Mouse (Mus musculus) forebrain, embryonic 15.5 days (tissue): ENCODE measurements around the gene Ahdc1. TPM values are rescaled to one million over a fixed set of nuclear protein-coding genes. Genes with fewer than 3 reads are reported as not detected.

Experiments
- ATAC-seq: fragments of 200-750 bp; cut with Nextera tagmentation; replicated peaks from 2 replicates; pipeline ENCODE4 v1.8.0; 2017; ENCODE audit warnings: mild to moderate bottlenecking, moderate TSS enrichment, moderate library complexity
- H3K27ac ChIP-seq: fragments of 300-500 bp; sonication (generic); replicated peaks from 2 replicates; pipeline ENCODE4 v1.5.1; 2015; ENCODE audit warnings: mild to moderate bottlenecking, inconsistent platforms
- H3K27me3 ChIP-seq: fragments of 300-500 bp; sonication (generic); 2 replicates; pipeline ENCODE4 v1.6.1; 2015; ENCODE audit warnings: inconsistent platforms
- H3K36me3 ChIP-seq: fragments of 300-500 bp; sonication (generic); 2 replicates; pipeline ENCODE4 v1.6.1; 2015; ENCODE audit warnings: mild to moderate bottlenecking, inconsistent platforms
- H3K4me1 ChIP-seq: fragments of 300-500 bp; sonication (generic); 2 replicates; pipeline ENCODE4 v1.6.1; 2015; ENCODE audit warnings: inconsistent platforms
- H3K4me2 ChIP-seq: fragments of 300-500 bp; sonication (generic); replicated peaks from 2 replicates; pipeline ENCODE4 v1.6.1; 2015; ENCODE audit warnings: mild to moderate bottlenecking, inconsistent platforms
- H3K4me3 ChIP-seq: fragments of 300-500 bp; sonication (generic); 2 replicates; pipeline ENCODE4 v1.5.1; 2015; ENCODE audit warnings: mild to moderate bottlenecking, inconsistent platforms
- H3K9ac ChIP-seq: fragments of 300-500 bp; sonication (generic); replicated peaks from 2 replicates; pipeline ENCODE4 v1.6.1; 2015; ENCODE audit warnings: mild to moderate bottlenecking, inconsistent platforms
- H3K9me3 ChIP-seq: fragments of 300-500 bp; sonication (generic); 2 replicates; pipeline ENCODE4 v1.6.1; 2016; ENCODE audit warnings: inconsistent platforms
- WGBS: fragments of 180-500 bp; shearing (Covaris S2); methylation state at CpG from one replicate; pipeline ENCODE4 v1.1.7; 2015; ENCODE audit warnings: mixed read lengths; 5-methylcytosine and 5-hydroxymethylcytosine counted together
- polyA plus RNA-seq: library from polyadenylated mRNA; unstranded; fragments of >200 nt; fragmentation: Nextera tagmentation; extraction: Ambion mirVana; gene quantifications from 2 replicates; pipeline ENCODE4 v1.2.1, GENCODE M21; 2015

Ahdc1 gene
- polyA plus RNA-seq, 1 experiment from 2014 or later: 14.2 TPM

- Histone ChIP-seq H3K36me3 (no peaks in the 10 kb centered on the region), H3K27ac (peak overlapping the region; percentile 68), H3K9ac (0 out of 2 replicates have a peak overlapping the region, but pooled peaks have one; percentile 42), H3K4me1 (peaks cover 41% of the 10 kb centered on the region), H3K27me3 (no peaks in the 10 kb centered on the region), H3K4me2 (peak overlapping the region; percentile 81), H3K4me3 (no peak overlapping the region), H3K9me3 (no peaks in the 10 kb centered on the region)
- WGBS: 15% methylated on average over 3 of the region's 3 CpGs
- ATAC-seq: no peak; the same call in 1 of the 2 replicates
Measured at GRCm38 (mm10) chr4:133083991-133084861, 73.2 kb downstream of the Ahdc1 start.

- Histone ChIP-seq H3K9me3 (no peaks in the 10 kb centered on the region), H3K4me2 (peak overlapping the region; percentile 81), H3K4me3 (peak overlapping the region; percentile 41), H3K36me3 (no peaks in the 10 kb centered on the region), H3K4me1 (peaks cover 50% of the 10 kb centered on the region), H3K27ac (peak overlapping the region; percentile 68), H3K9ac (peak overlapping the region; percentile 42), H3K27me3 (no peaks in the 10 kb centered on the region)
- WGBS: 2% methylated on average over 45 of the region's 53 CpGs
- ATAC-seq: peak; percentile 38; the same call in 1 of the 2 replicates
Measured at GRCm38 (mm10) chr4:133085011-133085782, 74.1 kb downstream of the Ahdc1 start.

GRCm38 (mm10) chr4:133085783-133086342 lies 74.8 kb downstream of the Ahdc1 start:
- peaks cover 57% of the 10 kb centered on the region for H3K4me1 ChIP-seq
- peak overlapping the region; percentile 42 for H3K9ac ChIP-seq
- WGBS: 17% methylated on average over 12 of the region's 12 CpGs
- 0 out of 2 replicates have a peak, but pooled peaks have one; percentile 9 for ATAC-seq
- no peaks in the 10 kb centered on the region for H3K27me3 ChIP-seq
- no peaks in the 10 kb centered on the region for H3K9me3 ChIP-seq
- peak overlapping the region; percentile 81 for H3K4me2 ChIP-seq
- H3K27ac ChIP-seq: peak overlapping the region; percentile 68
- no peaks in the 10 kb centered on the region for H3K36me3 ChIP-seq
- peak overlapping the region; percentile 41 for H3K4me3 ChIP-seq

GRCm38 (mm10) chr4:133087177-133087714 lies 76.2 kb downstream of the Ahdc1 start:
- H3K9me3 ChIP-seq: no peaks in the 10 kb centered on the region
- 0 out of 2 replicates have a peak overlapping the region, but pooled peaks have one; percentile 16 for H3K27ac ChIP-seq
- no peak for ATAC-seq
- no peak overlapping the region for H3K4me2 ChIP-seq
- H3K36me3 ChIP-seq: no peaks in the 10 kb centered on the region
- WGBS: 89% methylated on average over 6 of the region's 6 CpGs
- H3K4me1 ChIP-seq: peaks cover 69% of the 10 kb centered on the region
- H3K27me3 ChIP-seq: no peaks in the 10 kb centered on the region
- H3K9ac ChIP-seq: no peak overlapping the region
- H3K4me3 ChIP-seq: no peak overlapping the region

GRCm38 (mm10) chr4:133087835-133088234 lies 76.8 kb downstream of the Ahdc1 start:
- no peaks in the 10 kb centered on the region for H3K36me3 ChIP-seq
- no peak for ATAC-seq
- peaks cover 75% of the 10 kb centered on the region for H3K4me1 ChIP-seq
- no peak overlapping the region for H3K4me3 ChIP-seq
- no peak overlapping the region for H3K4me2 ChIP-seq
- H3K27ac ChIP-seq: 0 out of 2 replicates have a peak overlapping the region, but pooled peaks have one; percentile 16
- WGBS: 44% methylated on average over 8 of the region's 8 CpGs
- H3K9me3 ChIP-seq: no peaks in the 10 kb centered on the region
- H3K27me3 ChIP-seq: no peaks in the 10 kb centered on the region
- H3K9ac ChIP-seq: no peak overlapping the region

GRCm38 (mm10) chr4:133089319-133089718 lies 78.3 kb downstream of the Ahdc1 start:
- Histone ChIP-seq H3K9me3 (no peaks in the 10 kb centered on the region), H3K4me1 (peaks cover 83% of the 10 kb centered on the region), H3K4me2 (no peak overlapping the region), H3K4me3 (no peak overlapping the region), H3K27me3 (no peaks in the 10 kb centered on the region), H3K36me3 (no peaks in the 10 kb centered on the region), H3K9ac (no peak overlapping the region), H3K27ac (peak overlapping the region; percentile 93; the same call in 1 of the 2 replicates)
- WGBS: 83% methylated on average over 9 of the region's 9 CpGs
- ATAC-seq: no peak

- WGBS: 77% methylated on average over 4 of the region's 4 CpGs
- H3K27me3 ChIP-seq: no peaks in the 10 kb centered on the region
- no peaks in the 10 kb centered on the region for H3K36me3 ChIP-seq
- H3K27ac ChIP-seq: peak overlapping the region; percentile 93
- 0 out of 2 replicates have a peak overlapping the region, but pooled peaks have one; percentile 14 for H3K9ac ChIP-seq
- no peak overlapping the region for H3K4me2 ChIP-seq
- H3K4me1 ChIP-seq: peaks cover 83% of the 10 kb centered on the region
- H3K4me3 ChIP-seq: no peak overlapping the region
- no peaks in the 10 kb centered on the region for H3K9me3 ChIP-seq
- no peak for ATAC-seq
Measured at GRCm38 (mm10) chr4:133089802-133090201, 78.7 kb downstream of the Ahdc1 start.

GRCm38 (mm10) chr4:133090276-133090719 lies 79.2 kb downstream of the Ahdc1 start:
- no peak overlapping the region for H3K4me3 ChIP-seq
- ATAC-seq: peak; percentile 19
- peaks cover 83% of the 10 kb centered on the region for H3K4me1 ChIP-seq
- H3K36me3 ChIP-seq: no peaks in the 10 kb centered on the region
- H3K4me2 ChIP-seq: peak overlapping the region; percentile 31
- no peaks in the 10 kb centered on the region for H3K27me3 ChIP-seq
- 24% methylated on average over 8 of the region's 8 CpGs for WGBS
- peak overlapping the region; percentile 93 for H3K27ac ChIP-seq
- H3K9ac ChIP-seq: 0 out of 2 replicates have a peak overlapping the region, but pooled peaks have one; percentile 14
- H3K9me3 ChIP-seq: no peaks in the 10 kb centered on the region

GRCm38 (mm10) chr4:133090720-133091458 lies 79.8 kb downstream of the Ahdc1 start:
- peaks cover 82% of the 10 kb centered on the region for H3K4me1 ChIP-seq

GRCm38 (mm10) chr4:133091459-133091785 lies 80.4 kb downstream of the Ahdc1 start:
- no peaks in the 10 kb centered on the region for H3K9me3 ChIP-seq
- peak overlapping the region; percentile 31 for H3K4me2 ChIP-seq
- H3K9ac ChIP-seq: no peak overlapping the region
- no peak for ATAC-seq
- H3K4me3 ChIP-seq: no peak overlapping the region
- H3K36me3 ChIP-seq: no peaks in the 10 kb centered on the region
- no peaks in the 10 kb centered on the region for H3K27me3 ChIP-seq
- peaks cover 76% of the 10 kb centered on the region for H3K4me1 ChIP-seq
- 63% methylated on average over 4 of the region's 4 CpGs for WGBS
- H3K27ac ChIP-seq: peak overlapping the region; percentile 93

More at GRCm38 (mm10) chr4:133090720-133091458, 79.8 kb downstream of the Ahdc1 start:
- H3K4me3 ChIP-seq: no peak overlapping the region
- WGBS: 21% methylated on average over 18 of the region's 18 CpGs
- H3K27me3 ChIP-seq: no peaks in the 10 kb centered on the region
- H3K4me2 ChIP-seq: peak overlapping the region; percentile 31
- H3K9me3 ChIP-seq: no peaks in the 10 kb centered on the region
- H3K36me3 ChIP-seq: no peaks in the 10 kb centered on the region
- H3K27ac ChIP-seq: peak overlapping the region; percentile 93
- peak; percentile 75 for ATAC-seq
- H3K9ac ChIP-seq: 0 out of 2 replicates have a peak overlapping the region, but pooled peaks have one; percentile 14

- H3K4me2 ChIP-seq: peak overlapping the region; percentile 28
- no peaks in the 10 kb centered on the region for H3K27me3 ChIP-seq
- H3K9me3 ChIP-seq: no peaks in the 10 kb centered on the region
- 0 out of 2 replicates have a peak overlapping the region, but pooled peaks have one; percentile 0 for H3K4me3 ChIP-seq
- H3K27ac ChIP-seq: peak overlapping the region; percentile 93
- peak overlapping the region; percentile 5; the same call in 1 of the 2 replicates for H3K9ac ChIP-seq
- WGBS: 1% methylated on average over 18 of the region's 18 CpGs
- ATAC-seq: peak; percentile 47
- H3K36me3 ChIP-seq: no peaks in the 10 kb centered on the region
- H3K4me1 ChIP-seq: peaks cover 70% of the 10 kb centered on the region
Measured at GRCm38 (mm10) chr4:133092453-133092901, 81.4 kb downstream of the Ahdc1 start.
